Mouse (Mus musculus) midbrain, embryonic 11.5 days (tissue): ENCODE measurements around the gene Edem1. TPM values are rescaled to one million over a fixed set of nuclear protein-coding genes. Genes with fewer than 3 reads are reported as not detected.

Source experiments
- ATAC-seq: fragments of 200-750 bp; cut with Nextera tagmentation; 2 replicates; pipeline ENCODE4 v1.8.0; 2017; ENCODE audit warnings: moderate TSS enrichment, moderate library complexity; ENCODE audit not compliant: low FRiP score
- DNase-seq: peaks from one replicate; pipeline ENCODE4 v3.0.0; 2015; ENCODE audit warnings: low spot score; ENCODE audit errors: missing footprints
- H3K27ac ChIP-seq: fragments of 300-500 bp; sonication (generic); 2 replicates; pipeline ENCODE4 v1.5.1; 2014; ENCODE audit warnings: low read depth, low read length
- H3K27me3 ChIP-seq: fragments of 300-500 bp; sonication (generic); 2 replicates; pipeline ENCODE4 v1.6.1; 2014; ENCODE audit warnings: mild to moderate bottlenecking, low read length, moderate library complexity, mixed read lengths; ENCODE audit not compliant: control insufficient read depth, insufficient read depth
- H3K36me3 ChIP-seq: fragments of 300-500 bp; sonication (generic); 2 replicates; pipeline ENCODE4 v1.6.1; 2014; ENCODE audit warnings: mild to moderate bottlenecking, low read length, moderate library complexity, mixed read lengths; ENCODE audit not compliant: control insufficient read depth, insufficient read depth
- H3K4me1 ChIP-seq: fragments of 300-500 bp; sonication (generic); 2 replicates; pipeline ENCODE4 v1.6.1; 2014; ENCODE audit warnings: low read length; ENCODE audit not compliant: control insufficient read depth, insufficient read depth
- H3K4me2 ChIP-seq: fragments of 300-500 bp; sonication (generic); 2 replicates; pipeline ENCODE4 v1.6.1; 2014; ENCODE audit warnings: mild to moderate bottlenecking, moderate library complexity
- H3K4me3 ChIP-seq: fragments of 300-500 bp; sonication (generic); 2 replicates; pipeline ENCODE4 v1.5.1; 2014; ENCODE audit warnings: low read depth, low read length
- H3K9ac ChIP-seq: fragments of 300-500 bp; sonication (generic); 2 replicates; pipeline ENCODE4 v1.6.1; 2014; ENCODE audit warnings: low read length
- H3K9me3 ChIP-seq: fragments of 300-500 bp; sonication (generic); 2 replicates; pipeline ENCODE4 v1.6.1; 2016; ENCODE audit warnings: low read length; ENCODE audit not compliant: control insufficient read depth
- WGBS: fragments of 180-500 bp; shearing (Covaris S2); extraction: QIAGEN DNeasy Blood & Tissue Kit; methylation state at CpG from one replicate; pipeline ENCODE4 v1.1.7; 2014; 5-methylcytosine and 5-hydroxymethylcytosine counted together
- polyA plus RNA-seq: library from polyadenylated mRNA; unstranded; fragments of >200 nt; fragmentation: Nextera tagmentation; extraction: Ambion mirVana; gene quantifications from 2 replicates; pipeline ENCODE4 v1.2.1, GENCODE M21; 2014

Gene Edem1
- polyA plus RNA-seq, 1 experiment from 2014 or later = 20.5 TPM

DNA sequence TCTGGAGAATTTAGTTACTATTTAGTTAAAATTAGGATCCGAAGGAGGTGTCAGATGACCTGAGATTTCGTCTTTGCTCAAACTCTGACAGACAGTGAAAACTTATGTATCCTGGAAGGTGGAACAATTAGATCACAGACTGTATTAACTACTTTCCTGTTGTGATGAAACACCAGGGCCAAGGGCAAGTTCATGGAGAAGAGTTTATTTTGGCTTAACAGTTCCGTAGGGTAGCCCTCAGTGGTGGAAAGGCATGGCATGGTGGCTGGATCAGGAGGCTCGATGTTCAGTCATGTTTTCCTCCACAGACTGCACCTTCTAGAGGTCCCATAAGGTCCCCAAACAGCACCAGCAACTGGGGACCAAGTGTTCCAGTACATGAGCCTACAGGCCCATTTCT, 8.6 kb downstream of the Edem1 start:
- Histone ChIP-seq H3K27me3 (no peaks in the 10 kb centered on the region), H3K4me3 (no peak overlapping the region), H3K36me3 (0 out of 2 replicates have a peak, but pooled peaks cover 3% of the 10 kb centered on the region), H3K9ac (no peak overlapping the region), H3K4me2 (no peak overlapping the region), H3K4me1 (no peaks in the 10 kb centered on the region), H3K9me3 (no peaks in the 10 kb centered on the region), H3K27ac (no peak overlapping the region)
- WGBS = 85% methylated on average over 4 of the region's 4 CpGs
- DNase-seq (no peak), ATAC-seq (no peak)

DNA sequence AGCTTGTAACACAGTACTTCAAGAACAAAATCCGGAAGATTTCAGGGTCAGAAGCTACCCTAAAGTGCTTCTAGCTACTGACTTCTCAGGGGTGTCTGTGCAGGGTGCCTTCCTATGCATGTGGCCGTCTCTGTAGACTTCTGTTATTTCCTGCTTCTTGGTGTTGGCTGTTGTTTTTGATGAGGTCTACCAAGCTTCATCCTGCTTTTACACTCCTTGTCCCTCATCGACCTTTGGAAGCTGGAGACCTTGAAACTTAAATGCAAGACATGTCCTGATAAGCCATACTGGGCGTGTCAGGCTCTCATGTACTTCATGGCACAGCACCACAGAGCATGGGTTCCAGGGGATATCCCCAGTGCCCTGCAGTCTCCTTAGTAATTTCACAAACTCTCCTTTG, 9.5 kb downstream of the Edem1 start:
- Histone ChIP-seq H3K4me2 (no peak overlapping the region), H3K9ac (no peak overlapping the region), H3K4me1 (no peaks in the 10 kb centered on the region), H3K27me3 (no peaks in the 10 kb centered on the region), H3K4me3 (no peak overlapping the region), H3K36me3 (0 out of 2 replicates have a peak, but pooled peaks cover 3% of the 10 kb centered on the region), H3K27ac (no peak overlapping the region), H3K9me3 (no peaks in the 10 kb centered on the region)
- DNase-seq (no peak), ATAC-seq (no peak)
- WGBS = 88% methylated on average over 4 of the region's 4 CpGs

DNA sequence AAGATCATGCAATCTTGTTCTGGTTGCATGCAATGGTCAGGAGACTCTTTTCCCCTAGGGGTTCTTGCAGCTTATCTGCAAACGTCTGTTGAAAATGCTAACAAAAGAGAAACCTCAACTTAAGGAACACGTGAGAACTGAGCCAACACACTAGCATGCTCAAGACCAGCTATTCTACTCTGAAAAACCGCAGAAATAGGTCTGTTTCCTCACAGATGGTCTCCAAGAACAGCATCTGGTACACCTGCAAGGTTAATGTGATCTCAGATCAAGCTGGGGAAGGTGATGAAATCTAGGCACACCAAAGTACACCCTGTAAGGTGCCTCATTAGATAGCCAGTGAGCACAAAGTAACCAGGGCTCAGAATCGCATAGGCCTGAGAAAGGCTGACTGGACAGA, 11.0 kb downstream of the Edem1 start:
- no peak for DNase-seq
- no peaks in the 10 kb centered on the region for H3K9me3 ChIP-seq
- 88% methylated on average over 4 of the region's 4 CpGs for WGBS

DNA sequence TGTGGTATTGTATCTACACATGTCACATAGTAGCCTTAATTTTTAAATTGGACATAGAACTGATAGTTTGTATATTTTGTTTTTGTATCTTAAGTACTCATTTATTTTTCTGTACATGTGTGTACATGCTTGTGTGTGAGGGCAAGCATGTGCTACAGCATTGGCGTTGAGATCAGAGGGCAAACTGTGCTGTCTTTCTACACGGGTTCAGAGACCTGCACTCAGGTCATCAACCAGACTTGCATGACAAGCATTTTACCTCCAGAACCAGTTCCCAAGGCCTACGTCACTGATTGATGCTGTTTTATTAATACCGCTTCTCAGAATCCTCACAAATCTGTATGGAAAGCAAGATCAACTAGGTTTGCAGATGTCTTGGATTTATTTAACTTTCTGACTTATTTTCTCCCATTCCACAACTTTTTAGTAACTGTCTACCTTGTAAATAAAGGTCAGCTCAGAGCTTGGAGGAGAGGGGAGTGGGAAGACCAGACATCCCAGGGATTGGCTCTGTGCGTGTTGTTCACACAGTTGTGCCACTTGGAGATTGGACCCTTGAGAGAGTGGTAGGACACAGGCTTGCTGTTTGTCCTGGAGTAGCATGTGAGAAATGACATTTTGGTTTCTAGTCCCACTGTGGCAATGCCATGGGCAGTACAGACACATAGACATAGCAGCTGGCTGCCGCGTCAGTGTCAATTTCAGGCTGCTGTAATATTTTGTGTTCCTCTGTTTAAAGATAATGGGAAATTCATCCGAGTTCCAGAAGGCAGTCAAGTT, 12.6 kb downstream of the Edem1 start:
- no peaks in the 10 kb centered on the region for H3K9me3 ChIP-seq
- H3K9ac ChIP-seq = no peak overlapping the region
- ATAC-seq (no peak), DNase-seq (no peak)
- peaks cover 5% of the 10 kb centered on the region for H3K36me3 ChIP-seq
- H3K27ac ChIP-seq = no peak overlapping the region
- 92% methylated on average over 8 of the region's 8 CpGs for WGBS
- no peak overlapping the region for H3K4me2 ChIP-seq
- no peaks in the 10 kb centered on the region for H3K27me3 ChIP-seq
- H3K4me3 ChIP-seq = no peak overlapping the region
- no peaks in the 10 kb centered on the region for H3K4me1 ChIP-seq

More for the DNA sequence above, 11.0 kb downstream of the Edem1 start:
- no peak for ATAC-seq
- Histone ChIP-seq H3K27me3 (no peaks in the 10 kb centered on the region), H3K4me1 (no peaks in the 10 kb centered on the region), H3K9ac (no peak overlapping the region), H3K36me3 (peaks cover 5% of the 10 kb centered on the region), H3K4me3 (no peak overlapping the region), H3K27ac (no peak overlapping the region), H3K4me2 (no peak overlapping the region)

DNA sequence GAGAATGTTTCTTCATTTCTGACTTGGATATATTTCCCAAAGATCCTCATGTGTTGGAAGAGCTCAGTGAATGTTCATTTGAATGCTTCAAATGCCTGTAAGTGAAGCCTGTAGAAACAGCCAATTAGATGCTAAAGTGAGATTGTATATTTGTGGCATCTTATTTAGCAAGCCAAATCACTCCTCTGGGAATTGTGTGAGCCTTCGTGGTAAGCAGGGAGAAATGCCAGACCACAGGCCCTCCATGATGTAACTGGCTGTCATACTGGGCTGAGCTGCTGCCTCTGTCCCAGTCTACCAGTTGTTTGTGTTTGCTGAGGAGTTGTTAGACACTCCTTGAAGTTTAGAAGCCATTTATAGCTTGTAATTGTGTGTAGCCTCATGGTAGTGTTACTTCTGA, 15.2 kb downstream of the Edem1 start:
- Histone ChIP-seq H3K27ac (no peak overlapping the region), H3K27me3 (no peaks in the 10 kb centered on the region), H3K9me3 (no peaks in the 10 kb centered on the region), H3K4me3 (no peak overlapping the region), H3K36me3 (peaks cover 2% of the 10 kb centered on the region), H3K9ac (no peak overlapping the region), H3K4me2 (no peak overlapping the region), H3K4me1 (no peaks in the 10 kb centered on the region)
- DNase-seq (no peak), ATAC-seq (no peak)
- WGBS = 84% methylated on average over 1 of the region's 1 CpGs

DNA sequence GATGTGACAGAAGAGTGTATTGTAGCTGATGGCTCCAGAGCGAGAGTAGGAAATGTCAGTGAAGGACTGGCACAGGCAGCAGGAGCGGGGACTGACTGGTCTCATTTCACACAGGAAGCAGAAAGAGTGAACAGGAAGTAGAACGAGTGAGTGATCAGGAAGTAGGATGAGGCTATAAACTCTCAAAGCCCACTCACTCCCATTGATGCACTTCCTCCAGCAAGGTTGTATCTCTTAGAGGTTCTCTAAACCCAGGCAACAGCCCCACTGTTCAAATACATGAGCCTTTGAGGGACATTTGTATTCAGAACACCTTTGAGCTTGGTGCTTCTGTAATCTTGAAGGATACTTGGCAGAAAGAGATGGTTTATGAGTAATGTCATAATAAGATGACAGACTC, 15.7 kb downstream of the Edem1 start:
- H3K9me3 ChIP-seq = no peaks in the 10 kb centered on the region
- ATAC-seq = no peak
- H3K9ac ChIP-seq = no peak overlapping the region
- DNase-seq = no peak
- H3K4me3 ChIP-seq = no peak overlapping the region
- H3K27me3 ChIP-seq = no peaks in the 10 kb centered on the region
- H3K36me3 ChIP-seq = peaks cover 2% of the 10 kb centered on the region
- WGBS = 91% methylated on average over 3 of the region's 3 CpGs
- H3K4me2 ChIP-seq = no peak overlapping the region
- H3K27ac ChIP-seq = no peak overlapping the region
- H3K4me1 ChIP-seq = no peaks in the 10 kb centered on the region

DNA sequence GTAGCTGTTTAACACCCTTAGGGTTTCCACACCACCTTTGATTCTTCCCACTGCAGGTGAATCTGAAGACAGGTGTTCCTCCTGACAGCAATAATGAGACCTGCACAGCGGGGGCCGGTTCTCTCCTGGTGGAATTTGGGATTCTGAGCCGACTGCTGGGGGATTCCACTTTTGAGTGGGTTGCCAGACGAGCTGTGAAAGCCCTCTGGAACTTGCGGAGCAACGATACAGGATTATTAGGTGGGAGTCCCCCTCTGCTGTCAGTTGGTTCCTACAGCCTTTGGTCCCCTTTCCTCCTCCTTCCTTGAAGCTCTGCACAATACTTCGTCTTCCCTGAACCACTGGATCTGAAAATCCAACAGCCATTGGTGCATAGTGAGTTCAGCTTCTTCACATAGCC, 16.3 kb downstream of the Edem1 start:
- no peak for ATAC-seq
- peaks cover 4% of the 10 kb centered on the region for H3K36me3 ChIP-seq
- H3K9me3 ChIP-seq = no peaks in the 10 kb centered on the region
- no peak overlapping the region for H3K9ac ChIP-seq
- DNase-seq = no peak
- H3K27ac ChIP-seq = no peak overlapping the region
- WGBS = 95% methylated on average over 7 of the region's 7 CpGs
- H3K4me3 ChIP-seq = no peak overlapping the region
- no peak overlapping the region for H3K4me2 ChIP-seq
- no peaks in the 10 kb centered on the region for H3K4me1 ChIP-seq
- H3K27me3 ChIP-seq = no peaks in the 10 kb centered on the region

DNA sequence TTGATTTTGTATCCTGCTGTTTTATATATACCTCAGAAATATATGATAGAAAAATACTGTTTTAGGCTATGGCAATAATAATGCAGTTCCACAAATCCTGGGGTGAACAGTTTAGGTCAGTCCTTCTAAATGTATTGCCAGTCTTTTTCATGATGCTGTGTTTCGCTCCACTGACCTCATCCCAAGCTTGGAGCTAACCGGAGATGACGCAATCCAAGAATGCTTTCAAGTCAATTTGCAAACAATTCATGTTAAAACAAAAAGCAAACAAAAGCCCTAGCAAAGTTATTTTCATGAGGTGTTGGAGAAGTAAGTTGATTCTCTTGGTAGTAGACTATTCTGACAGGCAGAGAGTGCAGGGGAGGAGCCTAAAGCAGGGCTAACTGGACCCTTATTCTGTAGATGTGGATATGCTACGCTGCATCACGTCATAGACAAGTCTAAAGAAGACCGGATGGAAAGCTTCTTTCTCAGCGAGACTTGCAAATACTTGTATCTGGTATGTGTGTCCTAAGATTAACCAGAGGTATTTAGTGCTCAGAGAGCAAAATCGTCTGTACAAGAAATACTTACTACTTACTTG, 23.7 kb downstream of the Edem1 start:
- 95% methylated on average over 8 of the region's 8 CpGs for WGBS
- H3K4me1 ChIP-seq = no peaks in the 10 kb centered on the region
- H3K4me2 ChIP-seq = no peak overlapping the region
- no peak overlapping the region for H3K27ac ChIP-seq
- ATAC-seq = no peak
- no peak overlapping the region for H3K4me3 ChIP-seq
- H3K9me3 ChIP-seq = no peaks in the 10 kb centered on the region
- peaks cover 23% of the 10 kb centered on the region for H3K36me3 ChIP-seq
- H3K27me3 ChIP-seq = no peaks in the 10 kb centered on the region
- H3K9ac ChIP-seq = no peak overlapping the region
- DNase-seq = no peak

DNA sequence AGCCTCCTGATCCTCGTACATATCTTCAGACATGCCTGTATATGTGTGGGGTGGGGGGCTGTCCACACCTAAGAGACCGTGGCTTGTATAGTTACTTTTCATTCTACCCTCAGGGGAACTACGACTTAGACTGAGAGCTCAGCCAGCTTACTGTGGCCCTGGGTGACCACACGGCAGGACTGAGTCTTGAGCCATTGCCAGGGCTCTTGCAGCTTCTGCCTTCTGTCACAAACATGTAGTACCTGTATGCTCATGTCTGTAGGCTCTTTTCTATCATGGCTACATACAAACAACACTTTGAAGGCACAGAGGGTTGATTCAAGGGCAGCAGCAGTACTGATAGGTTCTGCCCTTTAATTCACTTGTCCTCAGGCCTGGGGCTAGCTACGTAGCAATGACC, 24.5 kb downstream of the Edem1 start:
- H3K4me2 ChIP-seq = no peak overlapping the region
- H3K27me3 ChIP-seq = no peaks in the 10 kb centered on the region
- WGBS = 96% methylated on average over 5 of the region's 5 CpGs
- H3K36me3 ChIP-seq = peaks cover 23% of the 10 kb centered on the region
- no peak overlapping the region for H3K4me3 ChIP-seq
- DNase-seq (no peak), ATAC-seq (no peak)
- no peaks in the 10 kb centered on the region for H3K4me1 ChIP-seq
- no peak overlapping the region for H3K9ac ChIP-seq
- H3K27ac ChIP-seq = no peak overlapping the region
- H3K9me3 ChIP-seq = no peaks in the 10 kb centered on the region
